Mouse (Mus musculus): ENCODE measurements at regions not wholly inside any gene's neighbourhood (a gene's known extent, or its start where the extent isn't known, plus 50 kb on each side); places are given as distances from the start of the nearest gene placed in this dataset.
A peak's percentile ranks its signal among the peaks of the same experiment; 100 is the strongest.

GRCm38 (mm10) chr7:138640492-138641165, 205.2 kb upstream of the Ppp2r2d start:
- no peak for DNase-seq (ENCODE audit: low spot score in 2 of 2)

GRCm38 (mm10) chr7:138639541-138639940, 206.3 kb upstream of the Ppp2r2d start:
- no peak for DNase-seq (ENCODE audit: low spot score in 2 of 2)

- no peak for DNase-seq (ENCODE audit: low spot score in 2 of 2)
Observed at GRCm38 (mm10) chr7:138626061-138626460, 219.8 kb upstream of the Ppp2r2d start.

GRCm38 (mm10) chr7:138620896-138621655, 223.5 kb upstream of the Tcerg1l start:
- DNase-seq (ENCODE audit: low spot score in 2 of 2) = no peak

GRCm38 (mm10) chr7:138620080-138620684, 222.7 kb upstream of the Tcerg1l start:
- peak; percentile 23 to 29 for DNase-seq (ENCODE audit: low spot score in 2 of 2)

- DNase-seq (ENCODE audit: low spot score in 2 of 2) = no peak
Observed at GRCm38 (mm10) chr7:138616468-138616867, 218.9 kb upstream of the Tcerg1l start.

- no peak for DNase-seq (ENCODE audit: low spot score in 2 of 2)
Observed at GRCm38 (mm10) chr7:138609605-138610004, 212.1 kb upstream of the Tcerg1l start.

GRCm38 (mm10) chr7:138609124-138609523, 211.6 kb upstream of the Tcerg1l start:
- DNase-seq (ENCODE audit: low spot score in 2 of 2) = no peak

GRCm38 (mm10) chr7:138606363-138606964, 208.9 kb upstream of the Tcerg1l start:
- no peak for DNase-seq (ENCODE audit: low spot score in 2 of 2)

- no peak for DNase-seq (ENCODE audit: low spot score in 2 of 2)
Observed at GRCm38 (mm10) chr7:138605923-138606322, 208.4 kb upstream of the Tcerg1l start.

- DNase-seq (ENCODE audit: low spot score in 2 of 2) = no peak
Observed at GRCm38 (mm10) chr7:138601749-138602148, 204.2 kb upstream of the Tcerg1l start.

GRCm38 (mm10) chr7:138593344-138593743, 195.8 kb upstream of the Tcerg1l start:
- DNase-seq (ENCODE audit: low spot score in 2 of 2) = no peak

- DNase-seq (ENCODE audit: low spot score in 2 of 2) = no peak
Observed at GRCm38 (mm10) chr7:138567352-138567751, 169.8 kb upstream of the Tcerg1l start.

- no peak for DNase-seq (ENCODE audit: low spot score in 2 of 2)
Observed at GRCm38 (mm10) chr7:138551629-138552028, 154.1 kb upstream of the Tcerg1l start.

GRCm38 (mm10) chr7:138547881-138548280, 150.4 kb upstream of the Tcerg1l start:
- peak in 1 of 2 experiments; percentile 22 for DNase-seq (ENCODE audit: low spot score in 2 of 2)

- DNase-seq (ENCODE audit: low spot score in 2 of 2) = no peak
Observed at GRCm38 (mm10) chr7:138538048-138538831, 140.7 kb upstream of the Tcerg1l start.

GRCm38 (mm10) chr7:138526143-138526542, 128.6 kb upstream of the Tcerg1l start:
- no peak for DNase-seq (ENCODE audit: low spot score in 2 of 2)

- DNase-seq (ENCODE audit: low spot score in 2 of 2) = no peak
Observed at GRCm38 (mm10) chr7:138524936-138525335, 127.4 kb upstream of the Tcerg1l start.

GRCm38 (mm10) chr7:138514171-138514570, 116.6 kb upstream of the Tcerg1l start:
- no peak for DNase-seq (ENCODE audit: low spot score in 2 of 2)

- no peak for DNase-seq (ENCODE audit: low spot score in 2 of 2)
Observed at GRCm38 (mm10) chr7:138505205-138505604, 107.7 kb upstream of the Tcerg1l start.

GRCm38 (mm10) chr7:138503986-138504385, 106.5 kb upstream of the Tcerg1l start:
- DNase-seq (ENCODE audit: low spot score in 2 of 2) = no peak

- DNase-seq (ENCODE audit: low spot score in 2 of 2) = no peak
Observed at GRCm38 (mm10) chr7:138503016-138503415, 105.5 kb upstream of the Tcerg1l start.
